ENCODE assay signal across 29 mouse cellular contexts in genomic region chr12:31788530-31788929, GRCm38 (mm10).
DNase-seq lines count a peak whose midpoint lies in the region; ATAC-seq and TF ChIP-seq lines count a peak whose summit lies in the region.
"Had no signal": no experiment of that assay in that cellular context is flagged by ENCODE, and none has a peak within 500 bp of the region (broad histone marks: within the 10 kb centered on the region; RNA-seq: fewer than 3 reads in every experiment).

No protein-coding gene starts in this region.

- H3K36me3 ChIP-seq in liver, embryonic 14.5 days (replicated peaks; ENCODE audit: control insufficient read depth, insufficient read depth, low read depth): no peaks in the 10 kb centered on the region
- no peaks in the 10 kb centered on the region for H3K36me3 ChIP-seq in liver, postnatal 0 days (replicated peaks; ENCODE audit: insufficient read depth, low read length)
- peaks cover 21% of the 10 kb centered on the region for H3K36me3 ChIP-seq in G1E (replicated peaks)
- H3K36me3 ChIP-seq: embryonic facial prominence, embryonic 13.5 days; embryonic facial prominence, embryonic 15.5 days; forebrain, embryonic 10.5 days; forebrain, embryonic 15.5 days had no signal

- H3K27ac ChIP-seq in liver, embryonic 14.5 days: no peak overlapping the region
- no peak overlapping the region for H3K27ac ChIP-seq in liver, postnatal 0 days (ENCODE audit: low read depth)
- H3K27ac ChIP-seq: embryonic facial prominence, embryonic 13.5 days; embryonic facial prominence, embryonic 15.5 days; forebrain, embryonic 10.5 days; forebrain, embryonic 13.5 days; forebrain, embryonic 15.5 days had no signal

- WGBS in liver, embryonic 14.5 days (ENCODE audit: insufficient replicate concordance): 39% methylated on average over 3 of the region's 3 CpGs
- WGBS in liver, postnatal 0 days (ENCODE audit: insufficient replicate concordance): 72% methylated on average over 3 of the region's 3 CpGs

- H3K4me3 ChIP-seq in liver, embryonic 14.5 days (ENCODE audit: insufficient read depth in 1 of 2, low read depth in 2 of 2, low read length in 2 of 2): no peak overlapping the region
- H3K4me3 ChIP-seq in liver, postnatal 0 days (ENCODE audit: low read depth, low read length): no peak overlapping the region
- no peak overlapping the region for H3K4me3 ChIP-seq in G1E (ENCODE audit: low read depth, low read length)
- H3K4me3 ChIP-seq: embryonic facial prominence, embryonic 13.5 days; embryonic facial prominence, embryonic 15.5 days; erythroblast, embryonic 14.5 days; forebrain, embryonic 10.5 days; forebrain, embryonic 13.5 days; forebrain, embryonic 15.5 days had no signal

- TF ChIP-seq EP300 in liver, embryonic 14.5 days (IDR thresholded peaks at IDR 0.05; ENCODE audit: low read depth): peak; percentile 15; the same call in 1 of the 2 replicates
- TF ChIP-seq EP300 in liver, postnatal 0 days (IDR thresholded peaks at IDR 0.05; ENCODE audit: low read depth): no peak

- no peaks in the 10 kb centered on the region for H3K4me1 ChIP-seq in liver, embryonic 14.5 days (replicated peaks; ENCODE audit: control insufficient read depth in 2 of 2, insufficient read depth in 2 of 2, low read length in 1 of 2)
- H3K4me1 ChIP-seq in liver, postnatal 0 days (ENCODE audit: insufficient read depth): no peaks in the 10 kb centered on the region
- H3K4me1 ChIP-seq in G1E (ENCODE audit: insufficient read depth, low read depth, low read length): peaks cover 4% of the 10 kb centered on the region; the same call in 1 of the 2 replicates
- H3K4me1 ChIP-seq: embryonic facial prominence, embryonic 13.5 days; embryonic facial prominence, embryonic 15.5 days; forebrain, embryonic 10.5 days; forebrain, embryonic 13.5 days; forebrain, embryonic 15.5 days had no signal

- TF ChIP-seq CTCF in liver, embryonic 14.5 days (IDR thresholded peaks at IDR 0.05; ENCODE audit: low read depth): no peak
- TF ChIP-seq CTCF in liver, postnatal 0 days (IDR thresholded peaks at IDR 0.05; ENCODE audit: low read depth): no peak
- no peak for TF ChIP-seq CTCF in G1E (IDR thresholded peaks at IDR 0.05; ENCODE audit: low read depth, low read length)

- H3K4me2 ChIP-seq in liver, embryonic 14.5 days (ENCODE audit: low read depth): no peak overlapping the region
- H3K4me2 ChIP-seq in liver, postnatal 0 days (ENCODE audit: low read depth, low read length): no peak overlapping the region
- H3K4me2 ChIP-seq: embryonic facial prominence, embryonic 13.5 days; embryonic facial prominence, embryonic 15.5 days; forebrain, embryonic 13.5 days; forebrain, embryonic 15.5 days had no signal

- no peak for DNase-seq in liver, embryonic 14.5 days (ENCODE audit: low read depth in 3 of 3, low spot score in 3 of 3)
- no peak for DNase-seq in liver, postnatal 0 days
- no peak for DNase-seq in G1E (ENCODE audit: low spot score)
- DNase-seq in c-Kit-positive CD71-positive TER-119-negative erythroid progenitor cells, embryonic 14.5 days (ENCODE audit: low read depth): peak; percentile 17
- DNase-seq in adrenal gland, adult 2 months: no peak
- no peak for DNase-seq in urinary bladder, postnatal 25 days (ENCODE audit: low spot score)
- DNase-seq: adrenal gland, postnatal 10 days; adrenal gland, postnatal 25 days; B cell, adult 2 months; cerebellum, adult 11 months; cerebellum, adult 18-20 months; cerebellum, adult 8-10 months; cerebellum, adult 9-11 months; cerebellum, postnatal 14 days; cerebellum, postnatal 36 days; embryo, embryonic 11 days; forebrain, postnatal 0 days had no signal

- no peak overlapping the region for H3K9ac ChIP-seq in liver, embryonic 14.5 days (replicated peaks)
- H3K9ac ChIP-seq in liver, postnatal 0 days (replicated peaks): no peak overlapping the region
- H3K9ac ChIP-seq: embryonic facial prominence, embryonic 13.5 days; embryonic facial prominence, embryonic 15.5 days; forebrain, embryonic 13.5 days; forebrain, embryonic 15.5 days; forebrain, postnatal 0 days had no signal

- no peak for ATAC-seq in liver, embryonic 14.5 days (ENCODE audit: insufficient read depth)
- ATAC-seq in liver, postnatal 0 days: no peak
- peak; percentile 28; the same call in 1 of the 2 replicates for ATAC-seq in G1E (ENCODE audit: extremely low read depth, insufficient number of reproducible peaks, low FRiP score, poor library complexity, severe bottlenecking)
- peak; percentile 79 for ATAC-seq in megakaryocyte-erythroid progenitor cell, adult 5-6 weeks (replicated peaks; ENCODE audit: low FRiP score, low TSS enrichment, poor library complexity, severe bottlenecking)
- ATAC-seq in cerebellum, adult (ENCODE audit: insufficient number of reproducible peaks, low FRiP score, low TSS enrichment): no peak
- ATAC-seq: activated CD4-positive, CD25-positive, alpha-beta regulatory T cell, adult 4 months; CD4-positive, CD25-positive, alpha-beta regulatory T cell, adult 4 months; forebrain, embryonic 13.5 days; forebrain, embryonic 15.5 days; forebrain, postnatal 0 days; Patski had no signal

- no peaks in the 10 kb centered on the region for H3K9me3 ChIP-seq in liver, embryonic 14.5 days (ENCODE audit: control insufficient read depth, low read length)
- no peaks in the 10 kb centered on the region for H3K9me3 ChIP-seq in liver, postnatal 0 days (ENCODE audit: low read length)
- no peaks in the 10 kb centered on the region for H3K9me3 ChIP-seq in G1E (replicated peaks)
- H3K9me3 ChIP-seq: embryonic facial prominence, embryonic 13.5 days; embryonic facial prominence, embryonic 15.5 days; forebrain, embryonic 10.5 days; forebrain, embryonic 13.5 days; forebrain, embryonic 15.5 days had no signal

- no peaks in the 10 kb centered on the region for H3K27me3 ChIP-seq in liver, embryonic 14.5 days (ENCODE audit: control insufficient read depth, insufficient read depth, low read length)
- no peaks in the 10 kb centered on the region for H3K27me3 ChIP-seq in liver, postnatal 0 days (ENCODE audit: insufficient read depth, low read length)
- no peaks in the 10 kb centered on the region for H3K27me3 ChIP-seq in G1E (ENCODE audit: insufficient read depth, low read length)
- H3K27me3 ChIP-seq: CH12.LX; embryonic facial prominence, embryonic 13.5 days; embryonic facial prominence, embryonic 15.5 days; forebrain, embryonic 13.5 days; forebrain, embryonic 15.5 days; Patski had no signal

Comparison
In these comparisons a context has a peak if more than half of its experiments do, and no peak if none do; other contexts are left out.
1. ATAC-seq: peak in G1E (single experiment) and megakaryocyte-erythroid progenitor cell, adult 5-6 weeks (single experiment); none in liver, embryonic 14.5 days (single experiment), liver, postnatal 0 days (single experiment) and cerebellum, adult (single experiment).